Mouse (Mus musculus) testis, postnatal 14 days (tissue): ENCODE results near the gene Gpat2.
A peak's percentile ranks its signal among the peaks of the same experiment; 100 is the strongest.

Source experiments
- DNase-seq: peaks from one replicate; pipeline ENCODE4 v3.0.0; 2021; ENCODE audit warnings: low spot score

The Gpat2 gene

GRCm38 (mm10) chr2:127444055-127444789 lies 19.2 kb downstream of the Gpat2 start, which contains the start of gene Fahd2a:
Gene Fahd2a (minus strand): TSS chr2:127444565.
- peak; percentile 90 for DNase-seq

DNA sequence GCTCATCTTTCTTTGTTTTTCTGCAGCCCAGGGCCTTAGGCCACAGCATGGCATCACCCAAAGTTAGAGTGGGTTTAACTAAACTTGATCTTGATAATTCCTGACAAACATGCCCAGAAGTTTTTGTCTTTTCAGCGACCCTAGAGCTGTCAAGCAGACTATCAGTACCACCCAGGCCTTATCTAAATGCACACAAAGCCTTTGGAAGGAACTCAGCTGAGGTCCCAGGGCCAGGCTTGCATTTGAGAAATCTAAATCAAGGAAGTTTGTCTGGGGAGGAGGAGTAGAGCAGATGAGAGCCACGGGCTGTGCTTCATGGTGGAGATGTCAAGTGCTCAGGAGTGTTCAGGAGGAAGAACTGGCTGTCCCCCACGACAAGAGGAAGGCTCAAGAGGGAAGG lies 21.8 kb downstream of the Gpat2 start:
- no peak for DNase-seq

DNA sequence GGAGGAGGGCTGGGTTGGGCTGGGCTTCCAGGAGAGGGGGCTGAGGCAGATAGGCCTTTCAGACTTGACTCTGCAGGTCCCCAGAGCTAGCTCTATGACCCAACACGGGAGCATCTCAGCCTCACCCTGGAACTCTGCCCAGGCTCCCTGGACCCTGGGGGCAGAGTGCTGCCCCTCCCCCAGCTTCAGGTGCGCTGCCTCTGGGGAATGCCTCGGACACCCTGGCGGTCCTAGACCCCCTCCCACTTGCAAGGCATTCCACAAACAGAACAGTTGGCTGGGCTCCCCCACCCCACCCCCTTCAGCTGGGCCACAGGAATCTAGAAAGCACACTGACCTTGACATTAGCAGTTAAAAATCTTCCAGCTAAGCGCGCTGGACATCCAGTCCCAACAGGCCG lies 24.7 kb downstream of the Gpat2 start:
- DNase-seq, result peak; percentile 29

GRCm38 (mm10) chr2:127451748-127452147 lies 26.7 kb downstream of the Gpat2 start:
- no peak for DNase-seq

- DNase-seq, result no peak
These were observed 28.1 kb downstream of the Gpat2 start for GRCm38 (mm10) chr2:127453141-127453540.

DNA sequence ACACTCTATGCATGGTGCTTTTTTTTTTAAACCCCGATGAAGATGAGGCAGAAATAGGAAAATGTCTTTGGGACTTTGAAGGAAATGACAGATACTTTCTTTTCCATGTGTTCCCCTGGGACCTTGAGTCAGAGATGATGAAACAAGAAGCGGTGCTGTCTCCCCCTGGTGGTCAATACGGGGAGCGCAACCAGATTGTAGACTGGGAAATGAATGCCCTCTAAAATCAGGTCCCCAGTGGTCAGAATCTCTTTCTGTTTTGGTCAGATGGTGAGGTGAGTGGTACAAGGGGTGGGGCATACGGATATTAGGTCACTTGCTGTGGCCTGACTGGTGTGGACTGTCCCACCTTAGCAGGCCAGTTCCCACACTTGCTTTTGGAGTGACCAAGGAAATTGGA lies 28.8 kb downstream of the Gpat2 start:
- DNase-seq, result peak; percentile 54

DNA sequence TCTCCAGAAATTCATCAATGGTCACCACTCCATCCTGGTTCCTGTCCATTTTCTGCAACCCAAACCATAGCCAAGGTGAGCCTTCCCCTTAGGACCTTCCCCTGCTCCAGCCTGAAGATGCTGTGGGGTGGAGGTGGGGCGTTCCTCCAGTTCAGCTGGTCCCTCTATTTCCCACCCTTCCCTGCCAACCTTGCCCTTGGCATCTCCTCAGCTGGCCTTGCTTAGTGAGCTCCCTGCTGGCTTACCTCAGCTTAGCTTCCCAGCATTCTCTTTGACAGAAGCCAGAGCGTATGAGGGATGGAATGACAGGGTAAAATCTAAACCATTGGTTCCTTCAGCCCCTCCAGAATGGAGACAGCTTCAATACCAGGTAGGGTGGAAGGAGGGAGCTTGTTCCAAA lies 34.3 kb downstream of the Gpat2 start:
- DNase-seq, result no peak

DNA sequence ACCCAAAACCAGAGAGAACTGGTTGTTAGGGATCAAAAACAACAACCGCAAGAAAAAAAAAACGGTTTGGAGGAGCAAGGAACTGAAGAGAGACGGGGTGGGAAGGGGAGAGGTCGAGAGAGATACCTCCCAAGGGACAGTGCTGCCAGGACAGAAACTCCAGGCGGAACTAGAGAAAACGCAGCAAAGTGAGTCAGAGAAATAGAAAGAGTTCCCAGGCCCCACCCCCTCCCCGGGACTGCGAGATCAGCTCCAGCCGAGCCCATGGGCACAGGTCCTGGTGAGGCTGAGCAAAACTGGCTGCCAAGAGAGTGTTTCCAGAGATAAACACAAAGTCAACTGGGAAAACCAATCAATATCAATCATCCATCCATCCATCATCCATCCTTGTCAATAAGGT lies 36.4 kb downstream of the Gpat2 start:
- DNase-seq, result no peak

- DNase-seq, result peak; percentile 32
These were observed 37.3 kb downstream of the Gpat2 start for GRCm38 (mm10) chr2:127462314-127462713.

GRCm38 (mm10) chr2:127470183-127470582 lies 45.2 kb downstream of the Gpat2 start:
- DNase-seq, result no peak

GRCm38 (mm10) chr2:127470661-127471060 lies 45.7 kb downstream of the Gpat2 start:
- DNase-seq, result no peak

GRCm38 (mm10) chr2:127471281-127471680 lies 46.3 kb downstream of the Gpat2 start:
- DNase-seq, result no peak

- DNase-seq, result no peak
These were observed 47.3 kb downstream of the Gpat2 start for GRCm38 (mm10) chr2:127472279-127472678.

GRCm38 (mm10) chr2:127479210-127479609 lies 54.2 kb downstream of the Gpat2 start:
- no peak for DNase-seq

- peak; percentile 64 for DNase-seq
These were observed 54.8 kb downstream of the Gpat2 start for GRCm38 (mm10) chr2:127479763-127480162.

- no peak for DNase-seq
These were observed 57.0 kb downstream of the Gpat2 start for GRCm38 (mm10) chr2:127481841-127482532.

- peak; percentile 78 for DNase-seq
These were observed 57.5 kb downstream of the Gpat2 start for GRCm38 (mm10) chr2:127482533-127482911.

DNA sequence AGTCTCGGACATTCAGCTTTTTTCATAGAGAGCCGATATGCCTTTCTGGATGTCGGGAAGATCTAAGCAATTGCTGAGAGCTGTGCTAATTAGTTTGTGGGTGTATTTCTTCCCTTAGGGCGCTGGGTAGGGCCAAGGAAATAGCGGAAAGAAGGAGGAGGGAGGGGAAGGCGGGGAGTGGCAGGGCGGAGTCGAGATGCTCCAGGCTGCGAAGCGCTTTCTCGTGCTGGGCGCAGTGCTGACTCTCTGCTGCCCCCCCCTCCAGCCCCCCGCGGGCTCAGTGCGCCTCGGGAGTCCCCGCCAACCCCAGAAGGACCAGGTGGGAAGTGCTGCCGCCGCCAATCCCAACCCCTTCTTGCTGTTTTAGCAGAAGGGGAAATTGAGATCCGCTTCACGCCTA lies 58.0 kb downstream of the Gpat2 start:
- no peak for DNase-seq

DNA sequence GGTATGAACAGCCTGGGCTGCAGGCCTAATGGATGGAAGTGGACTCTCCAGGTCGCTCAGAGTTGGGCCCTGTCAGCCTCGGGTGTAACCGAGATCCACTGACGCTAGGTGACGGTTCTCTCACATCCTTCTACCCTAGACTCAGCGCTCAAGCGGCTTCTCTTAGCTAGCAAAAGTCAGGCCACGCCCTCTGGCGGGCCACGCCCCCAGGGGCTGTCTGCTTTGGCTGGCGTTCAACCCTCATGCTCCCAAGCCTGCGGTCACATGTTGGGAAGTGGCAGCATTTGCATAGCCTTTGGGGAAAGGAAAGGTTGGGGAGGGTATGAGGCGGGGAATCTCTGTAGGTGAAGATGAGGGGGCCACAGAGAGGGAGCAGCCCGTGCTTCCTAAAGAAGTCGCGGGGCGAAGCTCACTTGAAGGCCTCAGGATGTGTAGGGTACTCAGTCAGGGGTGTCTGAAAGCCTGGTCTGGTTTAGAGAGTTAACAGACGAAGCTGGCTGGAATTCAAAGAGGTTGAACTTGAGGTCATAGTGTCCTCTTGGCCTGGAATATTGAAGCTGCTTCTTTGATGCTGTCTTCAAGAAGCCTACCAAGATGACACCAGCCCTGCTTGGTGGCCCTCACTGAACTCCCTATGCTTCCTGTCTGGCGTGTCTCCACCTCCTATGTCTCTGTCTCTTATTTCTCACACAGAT lies 59.6 kb downstream of the Gpat2 start:
- peak; percentile 50 for DNase-seq
